Mouse (Mus musculus): ENCODE measurements at regions not wholly inside any gene's neighbourhood (a gene's known extent, or its start where the extent isn't known, plus 50 kb on each side); places are given as distances from the start of the nearest gene placed in this dataset.
A peak's percentile ranks its signal among the peaks of the same experiment; 100 is the strongest.

DNA sequence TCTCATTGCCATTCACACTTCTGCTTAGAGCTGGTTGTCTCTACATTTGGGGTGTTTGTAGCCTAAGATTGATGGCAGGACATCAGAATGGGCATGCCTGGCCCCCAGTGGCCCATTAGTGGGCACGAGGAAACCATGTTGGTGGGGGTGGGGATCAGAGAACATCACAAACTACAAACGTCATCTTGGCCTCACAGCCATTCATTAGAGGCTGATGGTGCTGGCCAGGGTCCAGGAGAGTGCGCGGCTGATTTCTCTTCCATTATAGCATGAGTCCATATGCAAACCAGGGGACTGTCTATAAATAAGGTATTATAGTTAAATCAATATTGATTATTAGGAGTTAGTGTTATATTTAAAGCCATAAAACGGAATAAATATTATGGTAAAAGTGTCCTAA, 67.9 kb downstream of the 3100002H09Rik start:
- no peak for DNase-seq (ENCODE audit: low spot score in 2 of 2)

DNA sequence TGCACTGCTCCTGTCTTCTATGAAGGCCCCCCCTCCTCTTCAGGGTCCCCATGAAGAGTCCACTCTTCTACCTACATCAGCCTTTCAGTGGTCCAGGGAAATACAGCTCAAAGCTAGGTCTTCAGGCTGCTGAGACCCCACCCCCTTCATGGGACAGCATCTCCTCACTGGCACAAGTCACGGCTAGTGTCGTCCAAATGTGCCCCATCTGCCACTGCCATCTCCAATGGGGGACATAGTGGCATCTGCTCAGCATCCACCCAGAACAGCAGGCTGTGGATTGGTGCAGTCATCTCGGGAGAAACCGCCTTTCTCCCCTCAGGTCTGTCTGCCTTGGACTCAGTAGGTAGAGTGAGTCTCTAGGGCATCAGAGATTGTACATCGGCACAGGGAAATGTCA, 72.1 kb downstream of the 3100002H09Rik start:
- DNase-seq (ENCODE audit: low spot score in 2 of 2) = no peak

DNA sequence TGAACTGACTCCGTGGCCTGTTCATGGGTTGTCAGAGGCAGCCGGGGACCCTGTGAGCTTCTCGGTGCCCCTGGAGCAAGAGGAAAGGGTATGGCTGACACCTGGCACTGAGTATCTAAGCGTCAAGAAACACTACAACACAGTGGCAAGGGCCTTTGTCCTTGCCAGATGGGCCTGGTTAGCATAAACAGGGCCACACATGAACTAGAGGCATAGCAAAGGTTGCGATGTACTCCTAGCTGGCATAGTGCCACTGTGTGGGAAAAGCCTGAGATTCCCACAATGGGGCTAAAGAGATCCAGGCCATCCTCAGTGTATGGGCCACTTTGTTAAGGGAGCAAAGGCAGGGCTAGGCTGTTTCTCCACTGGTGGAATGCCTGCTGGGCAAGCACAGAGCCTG, 72.9 kb downstream of the 3100002H09Rik start:
- DNase-seq (ENCODE audit: low spot score in 2 of 2) = no peak

DNA sequence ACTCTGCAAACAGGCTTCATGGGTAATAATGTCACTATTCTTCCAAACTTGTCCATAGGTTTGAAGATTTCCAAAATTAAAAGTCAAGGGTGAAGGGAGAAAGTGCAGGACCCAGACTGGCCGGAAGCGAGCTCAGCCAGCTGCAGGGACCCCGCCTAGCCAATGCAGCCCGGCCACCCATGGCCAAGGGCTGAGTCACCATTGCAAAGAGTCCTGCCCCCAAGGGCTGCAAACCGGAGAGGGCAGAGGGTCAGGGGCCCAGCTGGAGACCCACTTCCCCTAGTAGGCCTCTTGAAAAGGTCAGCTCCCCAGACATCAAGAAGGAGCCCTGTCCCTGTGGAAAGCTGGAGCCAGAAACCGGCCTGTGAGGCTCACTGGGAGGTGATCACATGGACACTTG, 77.0 kb downstream of the 3100002H09Rik start:
- no peak for DNase-seq (ENCODE audit: low spot score in 2 of 2)

DNA sequence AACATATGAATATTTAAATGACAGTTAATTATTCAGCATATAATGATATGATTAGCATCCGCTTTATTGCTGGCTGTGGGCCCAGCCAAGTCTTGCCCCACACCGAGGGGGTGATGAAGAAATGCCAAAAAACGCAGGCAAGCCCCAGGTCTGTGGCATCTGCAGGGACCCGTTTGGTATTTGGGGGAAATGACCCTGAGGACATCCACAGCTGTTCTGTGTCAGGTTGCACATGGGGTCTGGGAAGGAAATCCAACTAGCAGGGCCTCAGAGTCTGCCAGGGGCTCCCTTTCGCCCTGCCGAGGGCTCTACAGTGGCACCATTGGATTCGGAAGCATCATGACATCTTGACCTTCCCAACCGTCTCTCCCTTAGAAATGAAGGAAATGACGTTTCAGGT, 80.0 kb downstream of the 3100002H09Rik start:
- DNase-seq (ENCODE audit: low spot score in 2 of 2) = no peak

DNA sequence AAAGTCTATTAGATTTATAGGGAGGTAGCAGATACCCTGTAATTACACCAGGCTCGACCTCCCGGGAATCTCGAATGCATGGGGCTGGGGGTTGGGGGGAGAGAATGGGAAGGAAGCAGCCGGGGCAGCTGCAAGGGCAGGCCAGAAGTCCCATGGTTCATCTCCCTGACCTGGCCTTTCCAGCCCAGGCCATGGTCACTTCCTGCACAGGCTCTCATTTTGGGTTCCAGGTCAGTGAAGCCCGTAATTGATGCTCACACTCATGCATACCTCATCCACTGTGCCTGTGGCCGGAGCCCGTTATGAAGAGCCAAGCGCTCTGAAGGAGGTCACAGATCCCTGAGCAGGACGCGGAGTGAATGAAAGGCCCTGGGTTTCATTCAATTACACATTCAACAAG, 83.8 kb downstream of the 3100002H09Rik start:
- no peak for DNase-seq (ENCODE audit: low spot score in 2 of 2)

DNA sequence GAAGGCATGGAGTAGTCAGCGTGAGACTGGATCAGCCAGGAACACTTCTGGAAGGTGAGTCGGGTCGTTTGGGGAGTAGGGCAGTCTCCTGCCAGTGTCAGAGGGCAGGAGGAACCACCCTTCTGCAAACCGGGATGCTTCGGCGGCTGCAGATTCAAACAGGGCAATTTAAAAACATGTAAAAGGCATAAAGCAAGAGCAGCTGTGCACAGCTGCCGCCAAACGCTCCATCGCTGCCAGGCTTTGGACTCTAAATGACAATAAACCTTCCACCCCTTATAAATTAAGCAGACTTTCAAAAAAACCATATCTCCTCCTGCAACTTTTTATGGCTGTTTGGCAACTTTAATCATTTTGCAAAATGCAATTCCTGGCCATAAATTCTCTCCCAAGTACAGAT, 84.2 kb downstream of the 3100002H09Rik start:
- no peak for DNase-seq (ENCODE audit: low spot score in 2 of 2)

DNA sequence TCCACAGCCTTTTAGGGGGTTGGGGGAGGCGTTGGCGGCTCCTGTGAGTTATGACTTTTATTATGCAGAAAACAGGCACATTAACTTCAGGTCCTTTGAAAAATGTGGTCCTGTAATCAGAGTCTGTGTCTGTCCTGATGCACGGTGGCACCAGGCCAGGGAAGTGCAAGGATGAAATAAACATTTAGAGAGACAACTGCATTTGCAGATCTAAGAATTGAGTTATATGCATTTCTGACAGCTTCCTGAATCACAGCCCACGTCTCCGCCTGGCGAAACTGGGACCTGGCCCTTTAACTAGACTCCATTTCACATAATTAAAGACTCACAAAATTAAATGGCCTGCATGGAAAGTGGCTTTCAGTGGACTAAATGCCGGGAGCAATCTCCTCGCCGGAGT, 90.3 kb downstream of the 3100002H09Rik start:
- no peak for DNase-seq (ENCODE audit: low spot score in 2 of 2)

DNA sequence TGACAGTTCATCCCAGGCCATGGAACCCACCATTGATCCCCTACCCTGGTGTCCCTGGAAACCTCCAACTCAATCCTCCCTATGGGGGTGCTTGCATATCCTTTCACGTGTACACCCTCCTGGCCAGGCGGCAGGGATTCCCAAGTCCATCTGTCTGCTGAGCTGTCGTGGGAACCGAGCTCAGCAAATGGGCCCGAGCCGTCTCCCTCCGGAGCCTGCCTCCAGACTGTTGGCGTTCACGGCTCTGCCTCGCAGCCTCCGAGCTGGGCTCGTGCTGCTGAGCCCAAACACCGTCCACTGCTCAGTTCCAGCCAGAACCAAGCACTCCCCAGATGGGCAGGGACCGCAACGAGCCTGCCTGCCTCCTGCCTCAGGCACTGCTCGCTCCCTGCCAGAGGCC, 98.8 kb downstream of the 3100002H09Rik start:
- peak; percentile 41 to 55 for DNase-seq (ENCODE audit: low spot score in 2 of 2)

DNA sequence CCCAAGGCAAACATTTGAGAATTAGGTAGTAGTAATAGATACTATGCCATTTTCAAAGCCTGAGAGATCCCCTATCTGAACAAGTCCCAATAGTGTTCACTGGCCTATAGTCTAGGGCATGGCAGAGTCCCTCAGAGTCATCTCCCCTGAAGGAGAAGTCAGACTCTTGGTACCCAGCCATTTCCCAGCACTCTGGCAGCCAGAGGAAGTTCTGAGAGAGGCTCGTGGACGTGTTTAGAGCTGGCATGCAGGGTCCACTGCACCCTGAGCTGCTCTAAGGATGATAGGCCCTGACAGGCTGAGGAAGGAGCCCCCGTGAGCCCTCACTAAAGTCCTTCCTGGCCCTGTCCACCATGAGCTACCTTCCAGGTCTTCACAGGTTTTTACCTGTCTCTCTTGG, 99.8 kb downstream of the 3100002H09Rik start:
- no peak for DNase-seq (ENCODE audit: low spot score in 2 of 2)

DNA sequence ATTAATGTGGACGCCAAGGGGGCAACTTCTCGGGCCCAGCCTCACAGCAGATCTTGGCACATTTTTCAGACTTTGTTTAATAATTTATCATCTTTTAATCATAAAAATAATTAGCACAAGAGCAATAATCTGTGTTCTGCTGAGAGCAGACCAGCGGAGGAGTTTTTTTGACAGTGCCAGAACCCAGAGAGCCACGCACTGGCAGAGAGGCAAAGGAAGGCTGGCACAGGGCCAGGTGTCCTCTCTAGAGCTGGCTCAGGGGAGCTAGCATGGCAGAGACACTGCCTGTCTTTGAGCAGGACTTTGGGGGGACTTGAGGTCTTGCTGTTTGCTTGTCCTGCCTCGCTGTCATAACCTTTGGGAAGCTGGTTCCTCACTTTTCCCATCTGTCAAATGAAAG, 100.9 kb downstream of the 3100002H09Rik start:
- DNase-seq (ENCODE audit: low spot score in 2 of 2) = peak; percentile 81 to 82

DNA sequence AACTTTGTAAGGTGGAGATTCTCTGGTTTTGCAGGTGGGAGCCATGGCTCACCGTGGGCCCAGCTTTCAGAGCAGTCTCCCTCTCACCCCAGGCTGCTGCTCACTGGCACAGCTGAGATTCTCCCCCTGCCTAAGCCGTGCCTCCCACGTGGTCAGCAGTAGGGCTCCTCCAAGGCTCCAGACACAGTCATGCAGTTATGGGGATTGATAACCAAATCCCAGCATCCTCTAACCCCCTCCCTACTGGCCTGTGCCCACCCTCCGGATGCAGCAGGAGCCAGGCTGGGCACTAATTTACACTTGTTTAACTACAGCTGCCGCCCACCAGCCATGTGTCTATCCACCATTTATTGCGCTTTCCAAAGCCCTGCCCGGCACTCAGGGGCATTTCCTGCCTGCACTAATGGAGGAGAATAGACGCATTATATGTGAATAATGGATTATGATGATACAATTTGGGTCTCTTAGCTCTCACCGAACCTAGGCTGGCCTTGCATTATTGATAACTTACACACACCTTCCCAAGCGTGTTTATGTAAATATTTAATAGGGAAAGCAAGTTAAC, 104.4 kb downstream of the 3100002H09Rik start:
- peak in 1 of 2 experiments; percentile 37 for DNase-seq (ENCODE audit: low spot score in 2 of 2)

DNA sequence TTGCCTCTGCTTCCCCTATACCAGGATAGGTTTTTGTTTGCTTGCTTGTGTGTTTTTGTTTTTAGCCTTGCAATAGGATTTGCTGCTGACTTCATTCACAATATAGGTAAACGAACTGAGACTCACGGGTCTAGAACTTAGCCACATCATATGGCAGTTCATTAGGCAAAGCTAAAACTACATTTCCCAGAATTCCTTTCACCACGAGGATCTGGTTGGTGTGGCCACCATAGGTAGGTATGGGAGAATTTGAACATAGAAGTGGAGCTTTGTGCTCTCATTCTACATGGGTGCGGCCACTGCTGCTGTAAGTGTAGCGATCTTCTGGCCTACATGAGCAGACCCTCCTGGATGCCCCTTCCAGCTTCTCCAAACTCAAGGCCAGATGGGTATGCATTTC, 108.8 kb downstream of the 3100002H09Rik start:
- no peak for DNase-seq (ENCODE audit: low spot score in 2 of 2)

DNA sequence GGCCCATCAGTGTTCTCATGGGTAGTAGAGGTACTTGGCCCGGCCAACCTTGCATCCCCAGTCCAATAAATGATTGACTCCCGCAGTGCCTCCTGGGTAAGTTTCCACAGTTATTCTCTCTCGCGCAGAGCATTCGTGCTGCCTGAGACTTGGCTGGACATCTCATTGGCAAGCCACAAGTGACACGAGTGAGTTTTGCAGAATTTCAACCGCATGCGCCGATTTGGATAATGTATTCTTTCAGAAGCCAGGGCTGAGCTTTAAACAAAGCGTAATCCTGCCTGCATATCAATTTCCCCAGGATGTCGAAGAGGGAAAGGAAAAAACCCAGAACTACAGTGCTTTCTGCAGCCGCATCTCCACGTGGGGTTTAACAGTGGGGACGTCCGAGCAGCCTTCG, 112.6 kb downstream of the 3100002H09Rik start:
- DNase-seq (ENCODE audit: low spot score in 2 of 2) = peak in 1 of 2 experiments; percentile 21

DNA sequence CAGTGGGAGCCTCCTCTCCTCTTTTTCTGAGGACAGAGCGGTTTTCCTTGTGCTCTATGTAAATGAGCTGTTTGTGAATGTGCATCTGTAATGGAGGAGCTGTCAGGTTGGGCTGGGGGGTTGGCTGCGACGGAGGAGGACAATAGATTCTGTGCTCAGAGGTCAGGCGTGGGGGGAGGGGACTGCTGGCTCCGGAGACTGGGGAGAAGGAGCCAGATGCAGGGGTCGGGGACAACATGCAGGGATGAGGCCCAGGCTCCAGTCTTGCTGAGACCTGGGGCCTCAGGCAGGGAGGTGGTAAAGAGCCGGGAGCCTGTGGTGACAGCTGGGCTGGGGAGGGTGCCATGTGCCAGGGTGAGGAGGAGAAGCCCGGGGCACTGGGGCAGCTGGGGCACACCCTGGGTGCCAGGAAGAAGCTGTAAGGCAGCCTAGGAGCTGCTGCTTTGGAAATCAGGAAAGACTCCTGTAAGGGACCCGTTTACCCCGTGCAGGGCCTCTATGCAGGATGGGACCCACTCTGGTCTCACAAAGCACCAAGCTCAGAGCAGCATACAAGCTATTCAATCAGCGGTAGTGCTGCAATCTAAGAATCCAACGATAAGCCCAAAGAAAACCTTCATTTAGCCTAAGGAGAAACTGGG, 124.5 kb downstream of the 3100002H09Rik start:
- no peak for DNase-seq (ENCODE audit: low spot score in 2 of 2)

DNA sequence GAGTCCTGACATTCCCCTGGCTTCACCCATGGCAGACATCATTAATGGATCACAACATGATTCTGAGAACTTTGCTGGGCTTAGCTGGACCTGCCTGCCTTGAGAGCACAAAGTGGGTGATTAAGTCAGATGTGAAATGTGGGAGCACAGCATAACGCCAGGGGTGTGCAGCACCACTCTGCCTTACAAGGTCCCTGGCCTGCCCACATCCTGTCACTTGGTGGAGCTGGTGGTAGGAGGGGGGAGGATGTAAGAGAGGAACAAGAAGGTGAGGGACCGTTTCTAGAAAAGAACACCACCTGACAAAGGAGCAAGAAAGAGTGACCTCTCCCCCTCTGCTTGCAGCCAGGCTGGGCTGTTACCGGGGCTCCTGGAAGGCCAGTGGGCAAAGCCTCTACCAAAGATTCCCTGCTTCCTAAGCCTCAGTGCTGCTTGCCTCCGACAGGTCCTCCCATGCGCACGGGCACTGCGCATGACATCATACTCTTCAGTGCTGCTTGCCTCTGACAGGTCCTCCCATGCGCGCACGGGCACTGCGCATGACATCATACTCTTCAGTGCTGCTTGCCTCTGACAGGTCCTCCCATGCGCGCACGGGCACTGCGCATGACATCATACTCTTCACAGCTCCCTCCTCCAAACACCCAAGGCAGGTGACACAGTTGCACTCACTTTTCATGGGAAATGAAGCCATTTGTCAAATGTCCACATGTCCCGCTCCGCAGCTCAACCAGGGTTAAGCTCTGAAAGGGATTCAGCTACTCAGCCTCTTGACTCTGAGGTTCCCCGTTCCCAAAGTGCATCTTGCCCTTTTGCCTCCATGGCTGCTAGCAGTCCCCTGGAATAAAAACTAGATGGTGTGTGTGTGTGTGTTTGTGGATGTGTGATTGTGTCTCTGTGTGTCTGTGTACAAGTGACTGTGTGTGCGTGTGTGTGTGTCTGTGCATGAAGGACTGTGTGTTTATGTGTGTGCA, 125.7 kb downstream of the 3100002H09Rik start:
- no peak for DNase-seq (ENCODE audit: low spot score in 2 of 2)

DNA sequence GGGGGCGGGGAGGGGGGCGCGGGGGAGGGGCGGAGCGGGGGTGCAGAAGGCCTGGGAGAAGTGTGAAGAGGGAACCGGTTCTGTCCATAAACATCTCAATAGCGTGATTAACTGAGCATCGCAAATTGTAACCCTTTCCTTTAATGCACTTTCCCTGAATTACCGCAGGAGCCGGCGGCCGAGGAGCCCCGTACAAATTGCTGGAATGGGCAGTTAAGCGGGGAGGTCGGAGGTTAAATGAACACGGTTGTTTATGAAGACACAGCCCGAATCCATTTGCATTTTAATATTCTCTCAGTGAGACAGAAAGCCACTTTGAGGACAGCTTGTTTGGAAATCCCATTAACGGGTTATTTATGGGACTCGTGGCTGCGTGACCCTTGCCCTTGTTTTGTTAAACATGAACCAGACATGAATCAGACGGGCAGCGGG, 132.7 kb downstream of the 3100002H09Rik start:
- no peak for DNase-seq (ENCODE audit: low spot score in 2 of 2)

DNA sequence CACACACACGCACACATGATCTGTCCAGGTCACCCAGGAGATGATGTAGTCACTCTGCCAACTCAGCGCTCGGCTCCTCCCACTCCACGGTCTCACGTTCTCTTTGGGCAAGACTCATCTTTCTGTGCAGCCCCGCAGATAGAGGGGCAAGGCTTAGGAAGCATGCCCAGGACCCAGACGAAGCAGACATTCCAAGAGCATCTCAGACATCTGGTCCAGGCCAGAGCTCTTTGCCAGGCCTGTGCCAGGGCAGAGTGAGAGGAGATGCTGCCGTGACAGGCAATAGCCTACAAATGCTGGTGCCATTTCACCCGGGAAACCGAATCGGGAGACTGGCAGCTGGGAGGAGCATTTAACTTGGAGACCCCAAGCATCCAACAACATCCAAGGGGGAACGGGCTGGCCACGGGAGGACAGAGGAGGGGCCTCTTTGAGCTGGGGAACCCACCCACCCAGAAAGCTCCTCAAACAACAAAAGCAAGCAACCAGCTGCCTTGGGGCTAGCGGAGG, 133.2 kb downstream of the 3100002H09Rik start:
- peak in 1 of 2 experiments; percentile 40 for DNase-seq (ENCODE audit: low spot score in 2 of 2)

DNA sequence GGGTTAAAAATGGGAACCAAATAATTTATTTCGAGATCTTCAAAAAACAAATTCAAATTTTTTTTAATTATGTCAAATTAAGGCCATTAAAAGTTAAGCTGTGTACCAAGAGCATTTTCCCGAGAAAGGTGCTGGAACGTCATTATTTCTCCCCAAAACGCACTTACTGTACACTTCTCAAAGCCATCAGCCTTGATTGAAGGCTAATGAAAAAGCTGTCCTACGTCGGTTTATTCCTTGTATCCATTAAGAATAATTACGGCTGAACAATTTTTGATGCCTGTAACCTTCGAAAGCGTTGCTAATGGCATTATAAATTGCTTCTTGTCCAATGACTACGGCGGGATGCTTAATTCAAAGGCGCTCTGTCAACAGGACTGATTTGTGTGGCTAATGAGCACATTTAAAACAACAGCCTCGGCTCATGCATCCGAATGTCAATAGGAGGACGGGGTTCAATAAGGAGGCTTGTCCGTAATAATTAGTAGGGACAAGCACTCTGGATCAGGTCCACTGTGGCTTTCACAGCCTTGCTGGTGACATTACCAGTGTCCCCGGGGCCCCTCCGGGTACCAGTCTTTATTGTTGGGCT, 145.3 kb downstream of the 3100002H09Rik start:
- no peak for DNase-seq (ENCODE audit: low spot score in 2 of 2)

DNA sequence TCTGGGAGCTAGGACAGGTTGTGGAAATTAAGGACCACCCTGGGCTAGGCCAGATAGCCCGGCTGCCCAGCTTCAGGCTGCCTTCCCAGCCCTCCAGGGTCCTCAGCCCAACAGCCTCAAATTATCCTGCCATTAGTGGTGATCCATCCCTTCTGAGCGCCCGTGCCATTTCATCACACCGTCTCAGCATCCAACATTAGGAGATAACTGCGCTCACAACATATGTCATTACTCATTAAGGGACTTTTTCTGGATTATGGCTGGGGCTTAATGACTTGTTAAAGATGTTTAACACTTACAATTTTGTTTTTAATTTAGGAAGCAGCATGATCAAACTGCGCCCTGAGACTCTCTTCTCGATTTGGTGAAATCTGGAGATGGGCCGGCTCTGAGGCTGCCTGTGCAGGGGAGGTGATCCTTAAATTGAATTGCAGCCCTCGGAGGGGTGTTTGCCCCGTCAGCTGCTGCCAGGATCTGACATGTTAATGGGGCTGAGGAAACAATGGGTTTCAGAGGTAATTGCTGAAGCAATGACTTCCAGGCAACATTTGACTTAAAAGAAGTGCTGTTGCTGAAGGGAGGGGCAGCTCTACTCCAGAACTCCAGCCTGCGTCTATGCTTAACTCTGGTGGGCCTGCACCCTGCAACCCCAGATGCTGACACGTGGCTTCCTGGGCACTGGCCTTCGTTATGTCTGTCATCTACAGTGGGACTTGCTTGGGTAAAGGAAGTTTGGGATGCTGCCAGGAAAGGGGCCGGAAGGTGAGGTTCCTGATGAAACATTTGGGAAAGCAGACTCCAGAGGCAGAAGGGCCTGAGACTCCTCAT, 154.9 kb downstream of the 3100002H09Rik start:
- no peak for DNase-seq (ENCODE audit: low spot score in 2 of 2)

DNA sequence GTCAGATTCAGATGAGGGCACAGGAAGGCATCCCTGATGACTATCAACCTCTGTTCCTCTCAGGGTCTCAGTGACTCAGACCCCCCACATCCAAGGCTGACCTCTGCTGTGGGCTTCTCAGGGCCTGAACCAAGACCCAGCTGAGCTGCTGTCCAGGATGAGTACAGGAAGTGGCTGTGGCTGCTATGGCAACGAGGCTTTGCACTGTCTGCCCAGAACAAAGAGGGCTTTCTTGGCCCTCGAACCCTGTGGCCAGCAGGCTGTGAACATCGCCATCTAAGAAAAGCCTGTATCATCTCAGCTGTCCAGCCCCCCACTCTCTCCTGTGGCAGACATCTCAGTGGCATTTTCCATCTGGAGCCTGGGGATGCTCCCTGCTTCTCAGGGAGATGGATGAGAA, 159.5 kb downstream of the 3100002H09Rik start:
- peak; percentile 18 to 32 for DNase-seq (ENCODE audit: low spot score in 2 of 2)

All from layer of hippocampus, postnatal 10 days (tissue).